Mouse (Mus musculus) ES-Bruce4 (cell line): ENCODE data around the gene Slc39a3.
"Not testable (repeated sequence)": the region's sequence is repeated elsewhere in the genome, so short reads cannot be mapped to it uniquely, and the experiment has no call there.

Experiments
- CTCF ChIP-seq: IDR thresholded peaks from one replicate; pipeline ENCODE4 v1.8.1; 2011; ENCODE audit warnings: low read depth, low read length
- EP300 ChIP-seq: IDR thresholded peaks from 2 replicates; pipeline ENCODE4 v1.6.1; 2011; ENCODE audit warnings: low read depth, low read length; ENCODE audit not compliant: insufficient read depth
- POLR2A ChIP-seq: IDR thresholded peaks from one replicate; pipeline ENCODE4 v1.8.1; 2011; ENCODE audit warnings: low read length; ENCODE audit not compliant: insufficient read depth

GRCm38 (mm10) chr10:81064519-81064918 is 27.3 kb upstream of the Slc39a3 start:
- TF ChIP-seq POLR2A, CTCF, EP300: not testable (repeated sequence)
